Mouse (Mus musculus): Measurements from ENCODE around the gene Rad18. TPM values are rescaled to one million over a fixed set of nuclear protein-coding genes. Genes with fewer than 3 reads are reported as not detected.
A peak's percentile ranks its signal among the peaks of the same experiment; 100 is the strongest.

The Rad18 gene
- polyA plus RNA-seq (2014; fragmentation: Nextera tagmentation; extraction: Ambion mirVana), result 18.4 and 19.5 TPM in 2 replicates

DNA sequence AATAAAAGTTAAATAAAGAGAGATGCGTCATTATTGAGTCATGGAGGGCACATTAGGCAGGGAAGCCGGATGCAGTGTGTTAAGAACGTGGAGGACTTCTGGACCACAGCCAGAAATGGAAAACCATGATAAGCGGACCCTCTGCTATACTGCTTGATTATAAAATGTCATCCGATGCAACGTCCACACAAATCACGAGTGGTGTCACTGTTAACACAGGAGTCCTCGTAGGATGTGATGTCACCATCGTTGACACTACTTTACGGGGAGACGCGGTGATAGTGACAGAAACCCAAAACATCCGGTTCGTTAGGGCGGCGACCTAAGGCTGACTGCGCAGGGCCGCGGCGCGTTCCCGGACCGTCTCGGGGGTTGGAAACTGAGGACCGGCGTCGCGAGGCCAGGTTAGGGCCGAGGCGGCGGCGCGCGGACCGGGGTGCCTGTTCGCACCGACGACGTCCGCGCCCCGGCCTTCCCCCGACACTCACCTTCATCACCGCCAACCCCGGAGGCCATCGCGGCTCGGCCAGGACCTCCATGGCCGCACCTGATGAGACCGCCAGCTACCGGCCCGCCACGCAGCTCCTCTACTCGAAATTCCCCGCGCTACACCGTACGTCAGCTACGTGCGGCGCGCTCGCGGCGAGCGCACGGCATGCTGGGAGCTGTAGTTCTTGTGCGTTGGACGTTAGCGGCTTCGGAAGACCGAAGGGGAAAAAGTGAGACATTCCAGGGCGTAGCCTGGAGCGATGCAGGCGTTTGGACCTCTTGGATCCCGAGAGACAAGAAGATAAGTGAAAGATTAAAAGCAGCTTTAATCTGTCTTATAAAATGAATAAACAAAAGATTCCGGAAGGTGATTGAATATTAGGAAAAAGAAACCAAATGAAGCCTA lies at the start of gene Rad18:
TSS of gene Rad18 (minus strand) at position 631 of the 895 bp plus-strand sequence.
- no peaks in the 10 kb centered on the region for H3K9me3 ChIP-seq (replicated peaks; ENCODE audit: control insufficient read depth, low read length)

DNA sequence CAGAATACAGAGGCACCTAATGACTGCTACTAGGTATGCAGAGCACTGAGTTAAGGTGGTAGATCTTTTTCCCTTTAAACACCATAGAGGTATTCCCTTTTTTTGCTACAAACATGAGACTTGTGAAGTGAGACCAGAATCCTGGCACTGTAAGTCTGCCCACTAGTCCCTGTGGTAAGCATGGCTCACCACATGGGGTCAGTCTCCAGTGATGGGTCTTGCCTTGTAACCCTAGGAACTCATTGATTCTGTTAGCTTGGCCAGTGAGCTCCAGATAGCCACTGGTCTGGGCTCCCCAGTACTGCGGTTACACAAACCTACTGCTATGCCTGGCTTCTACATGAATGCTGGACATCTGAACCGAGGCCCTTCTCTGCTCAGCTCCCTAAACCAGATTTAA lies 45.8 kb upstream of the Rad18 start:
- H3K4me2 ChIP-seq (ENCODE audit: low read length), result no peak overlapping the region
- H3K4me3 ChIP-seq (ENCODE audit: low read depth, low read length), result no peak overlapping the region
- no peaks in the 10 kb centered on the region for H3K27me3 ChIP-seq (replicated peaks; ENCODE audit: control insufficient read depth, insufficient read depth, low read length)
- H3K9me3 ChIP-seq (replicated peaks; ENCODE audit: control insufficient read depth, low read length), result no peaks in the 10 kb centered on the region
- no peak overlapping the region for H3K27ac ChIP-seq (ENCODE audit: low read depth, low read length)
- no peaks in the 10 kb centered on the region for H3K4me1 ChIP-seq (ENCODE audit: control insufficient read depth, insufficient read depth, low read length)
- DNase-seq (ENCODE audit: low spot score) (no peak), ATAC-seq (no peak)
- WGBS, result 93% methylated on average over 2 of the region's 2 CpGs
- peaks cover 92% of the 10 kb centered on the region for H3K36me3 ChIP-seq (ENCODE audit: control insufficient read depth, insufficient read depth, low read length)
- no peak overlapping the region for H3K9ac ChIP-seq (ENCODE audit: low read length)

More for the DNA sequence above, at the start of gene Rad18:
- Histone ChIP-seq H3K27ac (ENCODE audit: low read depth, low read length) (peak within 1 kb of the TSS; percentile 21; the same call in 1 of the 2 replicates), H3K27me3 (replicated peaks; ENCODE audit: control insufficient read depth, insufficient read depth, low read length) (no peaks in the 10 kb centered on the region), H3K9ac (ENCODE audit: low read length) (peak within 1 kb of the TSS; percentile 75), H3K4me2 (ENCODE audit: low read length) (peak within 1 kb of the TSS; percentile 75), H3K36me3 (ENCODE audit: control insufficient read depth, insufficient read depth, low read length) (no peaks in the 10 kb centered on the region), H3K4me1 (ENCODE audit: control insufficient read depth, insufficient read depth, low read length) (peaks cover 6% of the 10 kb centered on the region; the same call in 1 of the 2 replicates), H3K4me3 (ENCODE audit: low read depth, low read length) (peak within 1 kb of the TSS; percentile 76)
- peak; percentile 96 for ATAC-seq
- under 1% methylated on average over 77 of the region's 77 CpGs for WGBS
- DNase-seq (ENCODE audit: low spot score), result peak; percentile 94

DNA sequence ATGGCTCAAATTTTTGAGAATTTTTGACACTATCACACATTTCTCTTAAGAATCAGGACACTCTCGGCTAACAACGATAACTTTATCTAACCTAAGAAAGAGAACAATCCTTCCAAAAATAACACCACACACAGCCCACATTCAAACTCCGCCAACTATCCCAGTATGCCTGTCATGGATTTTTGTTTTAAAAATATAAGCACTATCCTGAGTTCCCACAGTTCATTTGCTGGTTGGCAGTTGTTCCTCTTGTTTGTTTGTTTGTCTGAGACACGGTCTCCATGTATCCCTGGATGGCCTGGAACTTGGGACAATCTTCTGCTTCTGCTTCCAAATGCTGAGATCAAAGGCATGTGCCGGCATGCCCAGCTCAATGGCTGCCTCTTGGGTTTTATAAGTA lies 45.3 kb upstream of the Rad18 start:
- Histone ChIP-seq H3K9ac (ENCODE audit: low read length) (no peak overlapping the region), H3K4me2 (ENCODE audit: low read length) (no peak overlapping the region), H3K4me1 (ENCODE audit: control insufficient read depth, insufficient read depth, low read length) (no peaks in the 10 kb centered on the region), H3K36me3 (ENCODE audit: control insufficient read depth, insufficient read depth, low read length) (peaks cover 93% of the 10 kb centered on the region), H3K27ac (ENCODE audit: low read depth, low read length) (no peak overlapping the region), H3K9me3 (replicated peaks; ENCODE audit: control insufficient read depth, low read length) (no peaks in the 10 kb centered on the region), H3K27me3 (replicated peaks; ENCODE audit: control insufficient read depth, insufficient read depth, low read length) (no peaks in the 10 kb centered on the region), H3K4me3 (ENCODE audit: low read depth, low read length) (no peak overlapping the region)
- WGBS, result 93% methylated on average over 5 of the region's 5 CpGs
- no peak for ATAC-seq
- no peak for DNase-seq (ENCODE audit: low spot score)

DNA sequence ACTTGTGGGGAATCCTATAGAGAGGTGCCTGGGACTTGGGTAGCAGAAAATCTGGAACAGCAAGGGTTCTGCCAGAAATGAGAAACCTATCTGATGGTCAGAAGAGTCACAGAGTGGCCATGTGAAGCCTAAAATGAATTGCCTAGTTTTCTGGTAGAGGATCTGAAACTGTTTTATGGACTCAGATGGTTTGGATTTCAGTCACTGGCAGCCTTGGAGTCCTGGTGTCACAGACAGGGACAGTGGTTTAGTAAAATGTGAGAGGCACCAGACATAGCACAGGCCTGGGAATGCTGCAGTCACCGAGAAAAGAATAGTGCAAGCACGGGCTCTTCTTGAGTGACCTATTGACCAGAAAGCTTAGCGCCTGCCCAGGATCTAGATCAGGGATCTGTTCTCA lies 43.1 kb upstream of the Rad18 start:
- no peaks in the 10 kb centered on the region for H3K27me3 ChIP-seq (replicated peaks; ENCODE audit: control insufficient read depth, insufficient read depth, low read length)
- no peak overlapping the region for H3K27ac ChIP-seq (ENCODE audit: low read depth, low read length)
- DNase-seq (ENCODE audit: low spot score) (no peak), ATAC-seq (no peak)
- no peak overlapping the region for H3K9ac ChIP-seq (ENCODE audit: low read length)
- no peaks in the 10 kb centered on the region for H3K4me1 ChIP-seq (ENCODE audit: control insufficient read depth, insufficient read depth, low read length)
- 97% methylated on average over 3 of the region's 3 CpGs for WGBS
- H3K4me2 ChIP-seq (ENCODE audit: low read length), result no peak overlapping the region
- peaks cover 96% of the 10 kb centered on the region for H3K36me3 ChIP-seq (ENCODE audit: control insufficient read depth, insufficient read depth, low read length)
- no peak overlapping the region for H3K4me3 ChIP-seq (ENCODE audit: low read depth, low read length)
- H3K9me3 ChIP-seq (replicated peaks; ENCODE audit: control insufficient read depth, low read length), result no peaks in the 10 kb centered on the region

DNA sequence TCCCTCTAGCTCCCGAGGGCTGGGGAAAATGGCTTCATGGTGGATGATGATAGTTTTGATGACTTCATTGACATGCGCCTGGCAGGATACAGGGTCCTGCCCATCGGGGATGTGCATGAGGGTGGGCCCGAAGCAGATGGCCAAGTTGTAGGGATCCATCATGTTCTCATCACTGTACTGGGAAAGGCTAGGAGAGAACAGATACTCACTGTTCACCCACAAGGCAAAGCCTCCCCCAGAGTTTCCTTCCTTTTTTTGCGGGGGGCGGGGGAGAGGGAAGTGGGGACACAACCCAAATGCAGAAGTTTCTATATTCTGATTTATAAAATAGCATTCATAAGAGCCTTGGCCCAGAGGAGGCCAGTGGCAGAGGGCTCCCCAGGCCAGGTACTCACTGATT lies 42.4 kb upstream of the Rad18 start:
- Histone ChIP-seq H3K27ac (ENCODE audit: low read depth, low read length) (no peak overlapping the region), H3K9ac (ENCODE audit: low read length) (no peak overlapping the region), H3K27me3 (replicated peaks; ENCODE audit: control insufficient read depth, insufficient read depth, low read length) (no peaks in the 10 kb centered on the region), H3K36me3 (ENCODE audit: control insufficient read depth, insufficient read depth, low read length) (peaks cover 97% of the 10 kb centered on the region), H3K4me1 (ENCODE audit: control insufficient read depth, insufficient read depth, low read length) (no peaks in the 10 kb centered on the region), H3K4me3 (ENCODE audit: low read depth, low read length) (no peak overlapping the region), H3K9me3 (replicated peaks; ENCODE audit: control insufficient read depth, low read length) (no peaks in the 10 kb centered on the region), H3K4me2 (ENCODE audit: low read length) (no peak overlapping the region)
- ATAC-seq, result no peak
- no peak for DNase-seq (ENCODE audit: low spot score)
- 91% methylated on average over 6 of the region's 6 CpGs for WGBS

DNA sequence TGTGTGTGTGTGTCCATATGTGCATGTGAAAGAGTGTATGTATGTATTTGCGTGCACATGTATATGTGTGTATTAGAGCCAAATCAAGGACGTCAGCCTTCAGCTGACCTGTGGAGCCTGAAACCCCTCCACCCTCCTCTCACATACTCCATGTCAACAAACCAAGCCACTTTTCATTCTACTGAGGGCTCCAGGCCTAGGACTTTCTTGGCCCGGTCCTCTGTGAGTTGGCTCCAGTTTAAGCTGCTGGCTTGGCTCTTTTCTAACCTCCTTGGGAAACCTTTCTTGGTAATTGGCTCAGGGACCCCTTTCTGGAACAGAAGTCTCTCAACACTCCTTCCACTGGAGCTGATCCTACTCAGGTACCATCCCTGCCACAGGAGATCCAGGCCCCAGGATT lies 40.0 kb upstream of the Rad18 start:
- no peak for ATAC-seq

DNA sequence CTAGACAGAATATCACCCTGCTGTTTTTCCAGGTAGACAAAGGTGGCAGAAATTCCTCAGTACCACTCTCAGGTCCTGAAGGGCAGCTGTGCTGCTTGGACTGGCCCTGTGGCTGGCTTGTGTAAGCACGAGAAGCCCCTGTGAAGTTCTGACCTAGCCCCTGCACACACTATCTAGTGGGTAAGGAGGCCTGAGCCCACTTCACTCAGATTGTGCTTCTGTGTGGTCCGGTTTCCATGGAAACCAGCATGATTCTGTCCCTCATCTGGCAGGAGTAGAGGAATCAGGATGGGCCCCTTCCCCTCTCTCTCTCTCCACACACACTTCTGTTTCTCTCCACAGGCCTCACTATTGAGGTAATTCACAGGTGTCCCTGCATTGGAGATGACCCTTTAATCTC lies 38.6 kb upstream of the Rad18 start:
- H3K4me1 ChIP-seq (ENCODE audit: control insufficient read depth, insufficient read depth, low read length), result no peaks in the 10 kb centered on the region
- no peak overlapping the region for H3K9ac ChIP-seq (ENCODE audit: low read length)
- peaks cover 91% of the 10 kb centered on the region for H3K36me3 ChIP-seq (ENCODE audit: control insufficient read depth, insufficient read depth, low read length)
- no peak overlapping the region for H3K4me3 ChIP-seq (ENCODE audit: low read depth, low read length)
- H3K27me3 ChIP-seq (replicated peaks; ENCODE audit: control insufficient read depth, insufficient read depth, low read length), result no peaks in the 10 kb centered on the region
- no peak overlapping the region for H3K4me2 ChIP-seq (ENCODE audit: low read length)
- no peak overlapping the region for H3K27ac ChIP-seq (ENCODE audit: low read depth, low read length)
- DNase-seq (ENCODE audit: low spot score) (peak; percentile 36), ATAC-seq (no peak)
- H3K9me3 ChIP-seq (replicated peaks; ENCODE audit: control insufficient read depth, low read length), result no peaks in the 10 kb centered on the region
- 81% methylated on average over 2 of the region's 2 CpGs for WGBS

More for the DNA sequence above, 40.0 kb upstream of the Rad18 start:
- H3K9me3 ChIP-seq (replicated peaks; ENCODE audit: control insufficient read depth, low read length), result no peaks in the 10 kb centered on the region
- H3K4me2 ChIP-seq (ENCODE audit: low read length), result no peak overlapping the region
- H3K4me1 ChIP-seq (ENCODE audit: control insufficient read depth, insufficient read depth, low read length), result no peaks in the 10 kb centered on the region
- no peak for DNase-seq (ENCODE audit: low spot score)
- peaks cover 97% of the 10 kb centered on the region for H3K36me3 ChIP-seq (ENCODE audit: control insufficient read depth, insufficient read depth, low read length)
- WGBS, result 88% methylated on average over 3 of the region's 3 CpGs
- H3K4me3 ChIP-seq (ENCODE audit: low read depth, low read length), result no peak overlapping the region
- H3K9ac ChIP-seq (ENCODE audit: low read length), result no peak overlapping the region
- H3K27me3 ChIP-seq (replicated peaks; ENCODE audit: control insufficient read depth, insufficient read depth, low read length), result no peaks in the 10 kb centered on the region
- no peak overlapping the region for H3K27ac ChIP-seq (ENCODE audit: low read depth, low read length)

DNA sequence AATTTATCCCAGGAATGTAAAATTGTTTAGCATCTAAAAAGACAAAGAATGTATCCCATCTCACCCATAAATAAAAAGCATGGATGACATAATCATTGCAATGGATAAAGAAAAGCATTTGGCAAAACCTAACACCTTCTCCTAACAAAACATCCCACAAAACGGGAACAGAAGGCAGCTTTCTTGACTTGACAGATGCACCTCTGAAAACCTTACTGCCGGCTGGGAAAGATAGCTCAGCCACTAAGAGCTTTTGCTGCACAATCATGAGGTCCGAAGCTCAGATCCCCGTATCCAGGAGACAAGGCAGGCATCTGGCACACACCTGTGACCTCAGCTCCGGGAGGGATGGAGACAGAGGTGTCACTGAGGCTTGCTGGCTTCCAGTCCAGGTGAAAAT lies 37.5 kb upstream of the Rad18 start:
- Histone ChIP-seq H3K4me2 (ENCODE audit: low read length) (no peak overlapping the region), H3K4me1 (ENCODE audit: control insufficient read depth, insufficient read depth, low read length) (peaks cover 4% of the 10 kb centered on the region; the same call in 1 of the 2 replicates), H3K4me3 (ENCODE audit: low read depth, low read length) (no peak overlapping the region), H3K9me3 (replicated peaks; ENCODE audit: control insufficient read depth, low read length) (no peaks in the 10 kb centered on the region), H3K27me3 (replicated peaks; ENCODE audit: control insufficient read depth, insufficient read depth, low read length) (no peaks in the 10 kb centered on the region), H3K27ac (ENCODE audit: low read depth, low read length) (peak overlapping the region; percentile 49), H3K36me3 (ENCODE audit: control insufficient read depth, insufficient read depth, low read length) (peaks cover 88% of the 10 kb centered on the region), H3K9ac (ENCODE audit: low read length) (no peak overlapping the region)
- no peak; the same call in 1 of the 2 replicates for ATAC-seq
- peak; percentile 51 for DNase-seq (ENCODE audit: low spot score)
- WGBS, result 70% methylated on average over 5 of the region's 5 CpGs

DNA sequence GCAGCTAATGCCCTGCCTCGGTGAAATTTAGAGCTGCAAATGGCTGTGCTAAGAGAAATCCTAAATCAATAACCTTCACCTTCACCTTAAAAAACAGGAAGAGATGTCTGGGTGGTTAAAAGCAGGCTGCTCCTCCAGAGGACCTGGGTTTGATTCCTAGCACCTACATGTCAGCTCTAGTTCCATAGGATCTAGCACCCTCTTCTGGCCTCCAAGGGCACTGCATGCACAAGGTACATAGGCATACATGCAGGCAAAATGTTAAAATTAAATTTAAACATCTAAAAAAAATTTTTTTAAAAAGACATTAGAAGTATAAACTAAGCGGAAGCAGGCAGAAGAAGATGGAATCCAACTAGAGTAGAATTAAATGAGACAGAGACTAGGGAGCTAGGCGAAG lies 35.9 kb upstream of the Rad18 start:
- DNase-seq (ENCODE audit: low spot score) (no peak), ATAC-seq (no peak)
- Histone ChIP-seq H3K27ac (ENCODE audit: low read depth, low read length) (no peak overlapping the region), H3K4me3 (ENCODE audit: low read depth, low read length) (no peak overlapping the region), H3K36me3 (ENCODE audit: control insufficient read depth, insufficient read depth, low read length) (peaks cover 85% of the 10 kb centered on the region), H3K4me1 (ENCODE audit: control insufficient read depth, insufficient read depth, low read length) (peaks cover 8% of the 10 kb centered on the region), H3K4me2 (ENCODE audit: low read length) (no peak overlapping the region), H3K9me3 (replicated peaks; ENCODE audit: control insufficient read depth, low read length) (no peaks in the 10 kb centered on the region), H3K9ac (ENCODE audit: low read length) (no peak overlapping the region), H3K27me3 (replicated peaks; ENCODE audit: control insufficient read depth, insufficient read depth, low read length) (no peaks in the 10 kb centered on the region)
- 99% methylated on average over 3 of the region's 3 CpGs for WGBS

Measured in forebrain, embryonic 14.5 days (tissue).